ENCODE assay signal across 9 mouse cellular contexts in the genomic region with DNA sequence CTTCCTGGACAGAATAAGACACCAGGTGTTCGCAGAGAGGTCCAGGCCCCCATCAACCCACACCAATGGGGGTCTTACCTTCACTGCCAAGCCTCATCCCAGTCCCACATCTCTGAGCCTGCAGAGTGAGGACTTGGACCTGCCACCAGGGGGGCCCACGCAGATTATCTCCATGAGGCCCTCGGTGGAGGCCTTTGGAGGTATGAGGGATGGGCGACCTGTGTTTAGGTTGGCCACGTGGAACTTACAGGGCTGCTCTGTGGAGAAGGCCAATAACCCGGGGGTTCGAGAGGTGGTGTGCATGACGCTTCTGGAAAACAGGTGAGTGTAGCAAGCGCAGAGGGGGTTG. TPM values are rescaled to one million over a fixed set of nuclear protein-coding genes. Genes with fewer than 3 reads are reported as not detected.
DNase-seq lines count a peak whose midpoint lies in the region; ATAC-seq and TF ChIP-seq lines count a peak whose summit lies in the region.
"Had no signal": no experiment of that assay in that cellular context is flagged by ENCODE, and none has a peak within 500 bp of the region (broad histone marks: within the 10 kb centered on the region; RNA-seq: fewer than 3 reads in every experiment).

No protein-coding gene starts in this region.

- H3K9ac ChIP-seq in hindbrain, postnatal 0 days (replicated peaks; ENCODE audit: low read length): no peak overlapping the region

- H3K4me1 ChIP-seq in kidney, adult 2 months (ENCODE audit: control insufficient read depth, insufficient read depth, low read length): peaks cover 5% of the 10 kb centered on the region; the same call in 1 of the 2 replicates
- H3K4me1 ChIP-seq in embryonic facial prominence, embryonic 10.5 days: peaks cover 58% of the 10 kb centered on the region
- peaks cover 13% of the 10 kb centered on the region; the same call in 1 of the 2 replicates for H3K4me1 ChIP-seq in hindbrain, postnatal 0 days (ENCODE audit: insufficient read depth, low read length)

- DNase-seq in kidney, adult 2 months: no peak
- DNase-seq in kidney, adult 11 months: no peak
- DNase-seq in embryonic facial prominence, embryonic 10.5 days (ENCODE audit: low spot score): peak; percentile 24
- DNase-seq in hindbrain, postnatal 0 days (ENCODE audit: low spot score): no peak
- DNase-seq in naive thymus-derived CD4-positive, alpha-beta T cell, adult 2 months (ENCODE audit: low read depth): peak; percentile 23
- DNase-seq in frontal cortex, postnatal 14 days (ENCODE audit: low spot score in 2 of 2): no peak
- no peak for DNase-seq in spleen, postnatal 14 days (ENCODE audit: low spot score in 2 of 2)
- no peak for DNase-seq in adrenal gland, adult 2 months
- DNase-seq: gastrocnemius, postnatal 25 days had no signal

- ATAC-seq in hindbrain, postnatal 0 days: no peak

- no peaks in the 10 kb centered on the region for H3K9me3 ChIP-seq in embryonic facial prominence, embryonic 10.5 days
- H3K9me3 ChIP-seq in hindbrain, postnatal 0 days (ENCODE audit: low read length): no peaks in the 10 kb centered on the region

- H3K36me3 ChIP-seq in kidney, adult 2 months (ENCODE audit: control insufficient read depth, insufficient read depth, low read length): no peaks in the 10 kb centered on the region
- H3K36me3 ChIP-seq in embryonic facial prominence, embryonic 10.5 days (replicated peaks): peaks cover 8% of the 10 kb centered on the region
- no peaks in the 10 kb centered on the region for H3K36me3 ChIP-seq in hindbrain, postnatal 0 days (ENCODE audit: insufficient read depth, low read length)

- peak overlapping the region; percentile 32; the same call in 1 of the 2 replicates for H3K4me3 ChIP-seq in kidney, adult 2 months (ENCODE audit: insufficient read depth, low read depth, low read length)
- H3K4me3 ChIP-seq in embryonic facial prominence, embryonic 10.5 days: peak overlapping the region; percentile 81
- H3K4me3 ChIP-seq in hindbrain, postnatal 0 days (ENCODE audit: low read length): peak overlapping the region; percentile 18

- no peak for TF ChIP-seq POLR2A in kidney, adult 2 months (IDR thresholded peaks at IDR 0.05; ENCODE audit: low read depth, low read length)

- no peaks in the 10 kb centered on the region for H3K27me3 ChIP-seq in kidney, adult 2 months (replicated peaks; ENCODE audit: control insufficient read depth, insufficient read depth, low read length)
- peaks cover 13% of the 10 kb centered on the region for H3K27me3 ChIP-seq in embryonic facial prominence, embryonic 10.5 days (replicated peaks; ENCODE audit: low read depth, poor library complexity, severe bottlenecking)
- no peaks in the 10 kb centered on the region for H3K27me3 ChIP-seq in hindbrain, postnatal 0 days (ENCODE audit: insufficient read depth, low read length)

- no peak for TF ChIP-seq CTCF in kidney, adult 2 months (conservative IDR thresholded peaks at IDR 0.05; ENCODE audit: insufficient read depth, insufficient read length, low read depth, low read length)
- peak; percentile 37 for TF ChIP-seq CTCF in hindbrain, postnatal 0 days (IDR thresholded peaks at IDR 0.05; ENCODE audit: low read depth)

- peak overlapping the region; percentile 88 for H3K4me2 ChIP-seq in hindbrain, postnatal 0 days (ENCODE audit: low read depth, low read length)

- H3K27ac ChIP-seq in kidney, adult 2 months (ENCODE audit: insufficient read depth, low read depth, low read length): no peak overlapping the region
- H3K27ac ChIP-seq in embryonic facial prominence, embryonic 10.5 days (replicated peaks): no peak overlapping the region
- H3K27ac ChIP-seq in hindbrain, postnatal 0 days: no peak overlapping the region

- WGBS in kidney, adult 2 months: 92% methylated on average over 9 of the region's 9 CpGs
- WGBS in embryonic facial prominence, embryonic 10.5 days: 86% methylated on average over 9 of the region's 9 CpGs
- WGBS in hindbrain, postnatal 0 days: 90% methylated on average over 9 of the region's 9 CpGs

RNA-seq across cellular contexts. Expression of a gene that starts 1.6 kb away (rescaled TPM):
- 4.3 and 4.8 TPM in 2 replicates for polyA plus RNA-seq in kidney, adult 2 months (2012; rRNA removed)
- 19.4 and 20.1 TPM in 2 replicates for polyA plus RNA-seq in embryonic facial prominence, embryonic 10.5 days (2016; fragmentation: Nextera tagmentation; extraction: Ambion mirVana)
- total RNA-seq in hindbrain, postnatal 0 days (2014; rRNA removed): 14.5 TPM in 2 replicates
- polyA plus RNA-seq in hindbrain, postnatal 0 days (2015; fragmentation: Nextera tagmentation; extraction: Ambion mirVana): 15.8 and 16.3 TPM in 2 replicates
- 10 to 100 TPM; 28.4 to 32.8 TPM for total RNA-seq in adrenal gland, adult 2 months (2021)
- 26.1 and 36.0 TPM in 2 replicates for polyA plus RNA-seq in adrenal gland, adult 2 months (2012; rRNA removed)

Comparison
In these comparisons a context has a peak if more than half of its experiments do, and no peak if none do; other contexts are left out.
1. DNase-seq: peak in embryonic facial prominence, embryonic 10.5 days (single experiment) and naive thymus-derived CD4-positive, alpha-beta T cell, adult 2 months (single experiment); none in kidney, adult 2 months (single experiment), kidney, adult 11 months (single experiment), hindbrain, postnatal 0 days (single experiment), frontal cortex, postnatal 14 days (0 of 2), spleen, postnatal 14 days (0 of 2) and adrenal gland, adult 2 months (single experiment).
2. H3K4me3 ChIP-seq: peak in every context shown above with its lines; median percentile 81 in embryonic facial prominence, embryonic 10.5 days; 32 in kidney, adult 2 months; 18 in hindbrain, postnatal 0 days.